Mouse (Mus musculus): Measurements from ENCODE around the gene Lgsn.

GRCm38 (mm10) chr1:31176101-31176500 lies at the start of gene Lgsn:
- TF ChIP-seq MAX (IDR thresholded peaks at IDR 0.05; ENCODE audit: low read length) (no peak), ZNF384 (IDR thresholded peaks at IDR 0.05; ENCODE audit: low read depth, low read length) (no peak), E2F4 (IDR thresholded peaks at IDR 0.05; ENCODE audit: insufficient replicate concordance, low read depth, low read length) (no peak), NELFE (IDR thresholded peaks at IDR 0.05; ENCODE audit: low read depth, low read length) (no peak), CHD1 (IDR thresholded peaks at IDR 0.05; ENCODE audit: low read depth, low read length) (no peak), GABPA (IDR thresholded peaks at IDR 0.05; ENCODE audit: insufficient replicate concordance, low read depth, low read length) (no peak), CTCF (conservative IDR thresholded peaks at IDR 0.05 in 1 of 2, IDR thresholded peaks at IDR 0.05 in 1 of 2; ENCODE audit: low read depth in 2 of 2, low read length in 2 of 2) (no peak), POLR2A (IDR thresholded peaks at IDR 0.05; ENCODE audit: low read depth, low read length) (no peak), ZKSCAN1 (IDR thresholded peaks at IDR 0.05; ENCODE audit: borderline replicate concordance, low read depth, low read length) (no peak), MAFK (IDR thresholded peaks at IDR 0.05; ENCODE audit: insufficient replicate concordance, low read length) (no peak), USF1 (IDR thresholded peaks at IDR 0.05; ENCODE audit: low read depth, low read length) (no peak)
